Mouse (Mus musculus): ENCODE data around the gene Ehf. TPM values are rescaled to one million over a fixed set of nuclear protein-coding genes. Genes with fewer than 3 reads are reported as not detected.

Ehf gene
- polyA plus RNA-seq, 1 experiment, result 0.11 TPM

DNA sequence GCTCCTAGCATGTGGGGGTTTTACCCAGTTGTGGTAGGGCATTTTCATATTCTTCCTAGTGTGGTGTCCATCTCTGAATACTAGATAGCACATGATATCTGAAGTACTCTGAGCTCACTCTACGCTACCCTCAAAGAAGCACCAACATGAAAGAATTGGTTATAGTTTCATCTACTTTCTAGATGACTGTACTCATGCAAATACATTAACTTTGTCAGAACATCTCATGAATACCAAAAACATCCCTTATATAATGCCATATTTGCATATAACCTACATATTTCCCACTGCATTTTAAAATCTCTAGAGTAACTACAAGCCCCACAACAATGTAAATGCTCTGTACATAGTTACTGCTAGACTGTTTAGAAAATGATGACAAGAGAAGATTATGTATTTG, 23.2 kb downstream of the Ehf start:
- no peaks in the 10 kb centered on the region for H3K27me3 ChIP-seq (ENCODE audit: control insufficient read depth, insufficient read depth, low read length)
- no peak overlapping the region for H3K4me3 ChIP-seq (replicated peaks; ENCODE audit: insufficient read depth, low read depth, low read length)
- DNase-seq, result no peak
- TF ChIP-seq POLR2A (IDR thresholded peaks at IDR 0.05; ENCODE audit: borderline replicate concordance, insufficient read depth, low read length), result no peak
- TF ChIP-seq CTCF (IDR thresholded peaks at IDR 0.05; ENCODE audit: borderline replicate concordance, insufficient read depth, low read depth, low read length), result no peak
- H3K4me1 ChIP-seq (ENCODE audit: control insufficient read depth, insufficient read depth, low read length), result peaks cover 3% of the 10 kb centered on the region; the same call in 1 of the 2 replicates
- no peak overlapping the region for H3K27ac ChIP-seq (ENCODE audit: insufficient read depth, low read length)
- WGBS, result 100% methylated on average over 1 of the region's 1 CpGs

DNA sequence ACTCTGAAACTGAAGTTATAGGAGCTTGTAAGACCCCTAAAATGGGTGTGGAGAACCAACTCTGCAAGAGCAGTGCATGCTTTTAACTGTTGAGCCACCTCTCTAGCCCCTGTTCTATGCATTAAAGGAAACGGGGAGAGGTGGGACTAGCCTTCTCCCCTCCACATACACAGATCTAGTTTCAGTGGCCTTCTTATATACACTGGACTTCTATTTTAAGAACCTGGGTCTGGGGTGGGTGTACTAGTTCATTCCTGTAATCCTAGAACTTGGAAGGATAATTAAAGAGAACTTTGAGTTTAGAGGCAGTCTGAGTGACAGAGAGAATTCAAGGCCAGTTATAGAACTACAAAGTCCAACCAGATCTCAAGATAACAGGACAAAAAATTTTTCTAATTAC, 24.6 kb downstream of the Ehf start:
- TF ChIP-seq CTCF (IDR thresholded peaks at IDR 0.05; ENCODE audit: borderline replicate concordance, insufficient read depth, low read depth, low read length) (no peak), POLR2A (IDR thresholded peaks at IDR 0.05; ENCODE audit: borderline replicate concordance, insufficient read depth, low read length) (no peak)
- DNase-seq, result no peak
- Histone ChIP-seq H3K4me3 (replicated peaks; ENCODE audit: insufficient read depth, low read depth, low read length) (no peak overlapping the region), H3K27ac (ENCODE audit: insufficient read depth, low read length) (no peak overlapping the region), H3K4me1 (ENCODE audit: control insufficient read depth, insufficient read depth, low read length) (peaks cover 3% of the 10 kb centered on the region; the same call in 1 of the 2 replicates), H3K27me3 (ENCODE audit: control insufficient read depth, insufficient read depth, low read length) (no peaks in the 10 kb centered on the region)
- 97% methylated on average over 1 of the region's 1 CpGs for WGBS

DNA sequence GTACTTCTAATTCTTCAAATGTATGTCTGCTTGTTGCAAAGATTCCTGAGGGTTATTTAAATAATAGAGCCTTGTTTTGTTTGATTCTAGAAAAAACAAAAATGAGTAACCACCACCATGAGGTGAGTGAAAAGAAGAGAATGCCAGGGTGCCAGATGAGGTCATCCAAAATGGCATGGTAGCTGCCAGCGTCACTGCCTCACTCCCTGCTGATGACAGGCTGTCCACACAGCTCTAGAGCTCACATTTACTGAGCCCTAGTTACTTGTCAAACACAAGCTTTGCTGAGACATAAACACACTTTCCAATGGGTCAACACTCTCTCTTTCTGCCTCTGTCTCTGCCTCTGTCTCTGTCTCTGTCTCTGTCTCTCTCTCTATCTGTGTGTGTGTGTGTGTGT, 25.3 kb downstream of the Ehf start:
- Histone ChIP-seq H3K4me1 (ENCODE audit: control insufficient read depth, insufficient read depth, low read length) (peaks cover 3% of the 10 kb centered on the region; the same call in 1 of the 2 replicates), H3K27me3 (ENCODE audit: control insufficient read depth, insufficient read depth, low read length) (no peaks in the 10 kb centered on the region), H3K4me3 (replicated peaks; ENCODE audit: insufficient read depth, low read depth, low read length) (no peak overlapping the region), H3K27ac (ENCODE audit: insufficient read depth, low read length) (no peak overlapping the region)
- DNase-seq, result peak in 1 of 2 experiments; percentile 38
- WGBS, result 12% methylated on average over 1 of the region's 1 CpGs
- no peak for TF ChIP-seq POLR2A (IDR thresholded peaks at IDR 0.05; ENCODE audit: borderline replicate concordance, insufficient read depth, low read length)
- TF ChIP-seq CTCF (IDR thresholded peaks at IDR 0.05; ENCODE audit: borderline replicate concordance, insufficient read depth, low read depth, low read length), result no peak

DNA sequence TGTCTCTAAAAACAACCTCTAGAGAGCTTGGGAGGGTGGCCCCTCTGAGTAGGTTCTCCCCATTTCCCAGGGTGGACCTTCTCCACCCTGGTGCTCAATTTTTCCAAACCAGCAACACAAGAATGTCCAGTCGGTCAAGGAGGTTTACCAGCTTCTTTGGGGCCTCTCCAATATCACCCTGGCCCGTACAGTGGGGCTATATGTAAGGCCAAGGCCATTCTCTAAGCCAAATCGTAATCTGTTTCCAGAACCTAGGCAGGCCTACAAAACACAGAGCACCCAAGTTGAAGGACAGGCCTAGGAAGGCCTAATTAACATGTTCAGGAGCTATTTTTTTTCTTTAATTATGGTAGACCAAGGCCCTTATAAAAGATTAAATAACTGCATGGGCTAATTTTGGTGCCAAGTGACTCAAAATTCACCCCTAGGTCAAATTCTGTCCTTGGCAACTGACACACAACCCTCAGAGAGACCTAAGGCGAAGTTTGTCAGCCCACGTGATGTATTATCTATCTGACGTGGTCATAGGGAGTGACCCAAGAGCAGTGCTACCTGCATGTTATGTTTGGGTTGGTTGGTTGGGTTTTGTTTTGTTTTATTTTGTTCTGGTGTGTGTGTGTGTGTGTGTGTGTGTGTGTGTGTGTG, 27.6 kb downstream of the Ehf start:
- WGBS, result 92% methylated on average over 6 of the region's 6 CpGs
- H3K4me3 ChIP-seq (replicated peaks; ENCODE audit: insufficient read depth, low read depth, low read length), result no peak overlapping the region
- H3K27ac ChIP-seq (ENCODE audit: insufficient read depth, low read length), result no peak overlapping the region
- TF ChIP-seq POLR2A (IDR thresholded peaks at IDR 0.05; ENCODE audit: borderline replicate concordance, insufficient read depth, low read length) (no peak), CTCF (IDR thresholded peaks at IDR 0.05; ENCODE audit: borderline replicate concordance, insufficient read depth, low read depth, low read length) (no peak)
- H3K27me3 ChIP-seq (ENCODE audit: control insufficient read depth, insufficient read depth, low read length), result no peaks in the 10 kb centered on the region
- peaks cover 3% of the 10 kb centered on the region; the same call in 1 of the 2 replicates for H3K4me1 ChIP-seq (ENCODE audit: control insufficient read depth, insufficient read depth, low read length)
- no peak for DNase-seq

DNA sequence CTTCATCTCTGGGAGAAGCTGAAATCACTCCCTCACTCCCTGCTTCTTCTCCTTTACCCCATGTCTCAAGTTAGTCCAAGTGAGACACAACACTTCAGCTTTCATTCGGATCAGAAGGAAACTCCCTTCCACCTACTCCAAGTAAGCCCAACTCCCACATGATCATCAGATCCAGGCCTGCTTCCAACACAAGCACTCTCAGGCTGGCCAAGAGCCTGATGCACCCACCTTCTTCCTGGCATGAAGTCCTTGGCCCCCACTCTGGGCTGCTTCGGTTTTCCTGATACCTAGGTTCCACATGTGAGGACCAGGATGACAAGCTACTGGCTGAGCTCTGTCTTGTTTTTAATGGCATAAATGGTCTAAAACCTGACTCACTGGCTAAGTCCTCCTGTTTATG, 28.3 kb downstream of the Ehf start:
- H3K4me3 ChIP-seq (replicated peaks; ENCODE audit: insufficient read depth, low read depth, low read length), result no peak overlapping the region
- no peak for DNase-seq
- no peak overlapping the region for H3K27ac ChIP-seq (ENCODE audit: insufficient read depth, low read length)
- no peaks in the 10 kb centered on the region for H3K27me3 ChIP-seq (ENCODE audit: control insufficient read depth, insufficient read depth, low read length)
- TF ChIP-seq CTCF (IDR thresholded peaks at IDR 0.05; ENCODE audit: borderline replicate concordance, insufficient read depth, low read depth, low read length) (no peak), POLR2A (IDR thresholded peaks at IDR 0.05; ENCODE audit: borderline replicate concordance, insufficient read depth, low read length) (no peak)
- peaks cover 3% of the 10 kb centered on the region; the same call in 1 of the 2 replicates for H3K4me1 ChIP-seq (ENCODE audit: control insufficient read depth, insufficient read depth, low read length)
- 44% methylated on average over 2 of the region's 2 CpGs for WGBS

DNA sequence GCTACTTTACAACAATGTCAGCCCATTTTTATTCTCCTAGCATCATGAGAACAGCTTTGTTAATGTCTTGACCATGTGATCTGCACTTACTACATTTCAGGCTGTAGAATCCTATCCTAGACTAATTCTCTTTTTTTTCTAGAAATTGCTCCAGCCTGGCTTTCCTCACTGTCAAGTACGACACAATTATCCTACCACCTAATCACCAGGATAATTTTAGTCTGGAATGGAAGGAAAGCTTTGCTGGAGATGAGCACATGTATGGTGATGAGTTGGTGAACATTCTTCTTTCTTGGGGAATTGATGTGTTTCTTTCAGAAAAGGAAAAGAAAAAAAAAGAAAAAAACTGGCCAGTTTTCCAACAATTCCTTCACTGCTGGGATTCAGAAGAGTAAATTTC, 28.8 kb downstream of the Ehf start:
- TF ChIP-seq POLR2A (IDR thresholded peaks at IDR 0.05; ENCODE audit: borderline replicate concordance, insufficient read depth, low read length) (no peak), CTCF (IDR thresholded peaks at IDR 0.05; ENCODE audit: borderline replicate concordance, insufficient read depth, low read depth, low read length) (no peak)
- 86% methylated on average over 1 of the region's 1 CpGs for WGBS
- Histone ChIP-seq H3K4me3 (replicated peaks; ENCODE audit: insufficient read depth, low read depth, low read length) (no peak overlapping the region), H3K27me3 (ENCODE audit: control insufficient read depth, insufficient read depth, low read length) (no peaks in the 10 kb centered on the region), H3K4me1 (ENCODE audit: control insufficient read depth, insufficient read depth, low read length) (peaks cover 3% of the 10 kb centered on the region; the same call in 1 of the 2 replicates), H3K27ac (ENCODE audit: insufficient read depth, low read length) (no peak overlapping the region)
- no peak for DNase-seq

DNA sequence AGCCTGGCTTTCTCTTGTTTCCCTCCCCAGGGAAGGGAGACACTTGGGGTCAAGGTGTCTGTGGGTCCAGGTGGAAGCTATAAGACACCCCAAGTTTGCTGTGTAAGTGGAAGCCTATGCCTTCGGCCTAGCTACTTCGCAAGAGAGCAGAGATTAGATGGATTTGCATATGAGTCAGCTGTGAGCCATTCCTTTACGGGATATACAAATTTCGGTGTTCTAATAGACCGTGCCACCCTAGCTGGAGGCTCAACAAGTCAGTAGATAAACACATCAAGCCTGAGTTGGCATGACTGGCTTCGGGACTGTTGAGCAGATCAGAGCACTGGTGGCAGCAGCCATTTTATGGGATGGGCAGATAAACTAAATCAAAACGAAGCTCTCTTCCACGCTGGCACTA, 31.6 kb downstream of the Ehf start:
- H3K4me3 ChIP-seq (replicated peaks; ENCODE audit: insufficient read depth, low read depth, low read length), result no peak overlapping the region
- H3K27ac ChIP-seq (ENCODE audit: insufficient read depth, low read length), result no peak overlapping the region
- no peaks in the 10 kb centered on the region for H3K27me3 ChIP-seq (ENCODE audit: control insufficient read depth, insufficient read depth, low read length)
- WGBS, result 93% methylated on average over 8 of the region's 8 CpGs
- TF ChIP-seq POLR2A (IDR thresholded peaks at IDR 0.05; ENCODE audit: borderline replicate concordance, insufficient read depth, low read length), result no peak
- DNase-seq, result no peak
- peaks cover 1% of the 10 kb centered on the region; the same call in 1 of the 2 replicates for H3K4me1 ChIP-seq (ENCODE audit: control insufficient read depth, insufficient read depth, low read length)

DNA sequence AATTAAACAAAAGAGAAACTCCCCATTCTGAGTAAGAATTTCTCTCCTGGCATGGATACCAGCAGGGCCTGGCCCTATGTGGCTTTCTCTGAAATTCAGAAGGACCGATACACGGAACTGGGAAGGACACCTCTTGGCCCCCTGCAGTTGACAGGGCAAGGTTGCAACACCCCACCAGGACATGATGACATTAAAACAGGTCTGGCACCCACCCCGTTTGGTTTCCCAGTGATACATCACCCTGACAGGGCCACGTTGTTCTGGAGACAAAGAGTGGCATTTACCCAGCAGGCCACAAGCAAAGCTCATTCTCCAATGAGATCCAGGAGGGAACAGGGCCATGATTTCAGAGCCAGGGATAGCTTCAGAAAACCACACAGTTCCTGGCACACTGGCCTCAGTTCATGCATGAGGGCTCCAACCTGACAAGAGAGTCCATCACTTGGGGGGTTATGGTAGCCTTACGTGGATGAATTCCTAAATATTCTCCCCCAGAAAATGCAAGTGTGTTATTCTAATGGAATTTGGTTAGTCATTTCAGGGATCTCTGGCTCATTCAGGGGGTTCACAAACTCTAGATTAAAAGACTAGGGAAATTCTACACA, 32.4 kb downstream of the Ehf start:
- DNase-seq, result peak in 1 of 2 experiments; percentile 3
- no peak overlapping the region for H3K27ac ChIP-seq (ENCODE audit: insufficient read depth, low read length)
- 56% methylated on average over 5 of the region's 5 CpGs for whole genome bisulfite sequencing
- H3K27me3 ChIP-seq (ENCODE audit: control insufficient read depth, insufficient read depth, low read length), result no peaks in the 10 kb centered on the region
- no peak for TF ChIP-seq POLR2A (IDR thresholded peaks at IDR 0.05; ENCODE audit: borderline replicate concordance, insufficient read depth, low read length)
- no peak for TF ChIP-seq CTCF (IDR thresholded peaks at IDR 0.05; ENCODE audit: borderline replicate concordance, insufficient read depth, low read depth, low read length)
- H3K4me1 ChIP-seq (ENCODE audit: control insufficient read depth, insufficient read depth, low read length), result no peaks in the 10 kb centered on the region
- no peak overlapping the region for H3K4me3 ChIP-seq (replicated peaks; ENCODE audit: insufficient read depth, low read depth, low read length)

Measured in cerebellum, adult 2 months (tissue).